Mouse (Mus musculus) T-cell, adult 2 months (primary cell): ENCODE data around the gene Ptprs.
A peak's percentile ranks its signal among the peaks of the same experiment; 100 is the strongest.

Experiments used
- DNase-seq: peaks from one replicate; pipeline ENCODE4 v3.0.0; 2022; ENCODE audit warnings: low spot score

The Ptprs gene

GRCm38 (mm10) chr17:56490438-56491152, 14.3 kb upstream of the Ptprs start:
- DNase-seq: no peak

DNA sequence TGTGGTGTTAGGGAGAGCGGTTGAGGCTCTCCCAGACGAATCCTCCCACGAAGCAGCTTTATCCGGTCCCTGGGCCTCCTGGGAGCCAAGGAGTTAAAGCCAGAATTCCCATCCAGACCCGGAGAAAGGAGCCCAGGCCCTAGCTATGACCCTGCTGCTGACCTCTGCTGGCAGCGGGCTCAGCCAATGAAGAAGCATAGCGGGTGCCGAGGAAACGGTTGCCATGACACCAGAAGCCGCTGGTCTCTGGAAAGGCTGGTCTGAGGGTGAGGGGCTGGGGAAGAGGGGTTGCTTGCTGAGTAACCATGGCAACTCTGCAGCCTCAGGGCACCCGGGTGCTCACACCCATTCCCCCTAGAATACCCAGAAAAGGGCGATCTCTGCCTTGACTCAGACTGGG, 11.7 kb upstream of the Ptprs start:
- DNase-seq: no peak

- no peak for DNase-seq
Observed at GRCm38 (mm10) chr17:56487441-56487888, 11.2 kb upstream of the Ptprs start.

DNA sequence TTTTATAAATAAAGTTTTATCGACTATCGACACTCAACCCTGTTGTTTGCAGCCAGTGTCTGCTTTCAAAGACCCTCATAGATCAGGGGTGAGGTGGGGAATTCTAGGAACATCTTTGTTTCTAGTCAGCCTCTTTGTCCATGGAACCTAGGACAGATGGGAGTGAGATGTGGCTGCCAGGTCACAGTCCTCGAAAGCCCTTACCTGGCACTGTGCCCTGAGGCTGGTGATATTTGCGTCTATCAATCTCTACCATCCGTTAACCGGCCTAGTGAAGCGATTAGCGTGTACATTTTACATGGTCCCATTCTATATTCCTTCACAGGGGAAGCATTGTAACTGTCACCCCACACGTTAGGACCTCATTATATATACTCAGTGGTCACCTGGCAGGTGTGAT, 9.6 kb upstream of the Ptprs start:
- no peak for DNase-seq

- DNase-seq: no peak
Observed at GRCm38 (mm10) chr17:56485118-56485517, 8.8 kb upstream of the Ptprs start.

DNA sequence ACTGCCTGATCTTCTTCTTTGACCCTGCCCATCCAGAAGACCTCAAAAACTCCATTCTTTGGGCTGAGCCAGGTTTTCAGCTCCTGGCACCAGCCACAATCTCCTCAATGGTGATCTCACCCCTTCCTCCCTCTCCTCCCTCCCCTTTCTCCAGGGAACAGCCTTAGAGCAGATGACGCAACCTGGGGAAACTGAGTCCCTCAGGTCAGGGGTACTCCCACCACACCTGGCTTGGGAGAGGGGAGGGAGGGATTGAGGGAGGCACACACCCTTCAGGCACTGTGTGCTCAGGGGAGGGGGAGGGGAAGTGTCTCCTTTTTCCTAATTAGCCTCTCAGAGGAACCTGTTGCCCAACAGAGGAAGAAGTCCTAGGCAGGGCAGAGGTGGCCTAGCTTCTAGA, 6.4 kb upstream of the Ptprs start:
- no peak for DNase-seq

GRCm38 (mm10) chr17:56479358-56479757, 3.1 kb upstream of the Ptprs start:
- DNase-seq: peak; percentile 70

- DNase-seq: no peak
Observed at GRCm38 (mm10) chr17:56478191-56478611, 1.9 kb upstream of the Ptprs start.

GRCm38 (mm10) chr17:56477191-56477818, 1.0 kb upstream of the Ptprs start:
- DNase-seq: no peak

DNA sequence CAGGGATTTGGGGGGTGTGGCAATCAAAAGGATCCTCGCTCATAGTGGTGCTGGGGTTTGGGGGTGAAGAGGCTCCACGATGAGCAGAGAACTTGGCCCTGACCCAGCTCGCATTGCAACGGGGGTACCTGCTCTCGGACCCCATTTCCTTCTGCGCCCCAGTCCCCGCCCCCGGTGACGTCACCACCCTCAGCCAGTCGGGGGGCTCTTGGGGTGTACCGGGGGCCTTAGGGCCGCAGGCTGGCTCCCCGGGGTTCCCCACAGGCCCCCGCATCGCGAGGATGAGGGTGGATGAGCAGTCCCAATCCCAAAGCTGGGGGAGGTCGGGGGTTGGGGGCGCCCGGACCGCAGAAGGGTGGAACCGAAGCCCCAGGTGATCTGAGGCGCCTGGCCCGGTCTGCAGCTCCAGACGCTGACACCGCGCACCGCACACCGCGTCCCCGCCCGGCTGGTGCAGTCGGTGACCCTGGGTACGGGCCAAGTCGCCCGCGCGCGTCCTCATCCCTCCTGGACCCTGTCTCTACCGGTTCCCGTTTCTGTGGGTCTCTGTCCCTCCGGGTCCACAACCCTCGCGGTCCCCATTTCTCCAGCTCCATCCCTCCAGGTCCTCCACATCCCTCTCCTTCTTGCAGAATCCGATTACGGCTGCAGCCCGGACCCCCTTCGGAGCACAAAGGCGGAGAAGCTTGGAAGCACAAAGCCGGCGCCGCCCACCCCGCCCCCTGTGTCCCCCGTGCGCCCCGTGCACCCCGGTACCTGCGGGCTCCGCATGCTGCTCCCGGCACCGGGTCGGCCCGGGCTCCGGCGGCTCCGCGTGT, 490 bp downstream of the Ptprs start:
- peak; percentile 12 for DNase-seq

- no peak for DNase-seq
Observed at GRCm38 (mm10) chr17:56474831-56475581, 1.3 kb downstream of the Ptprs start.

GRCm38 (mm10) chr17:56474311-56474830, 1.9 kb downstream of the Ptprs start:
- no peak for DNase-seq

GRCm38 (mm10) chr17:56473611-56473905, 2.7 kb downstream of the Ptprs start:
- no peak for DNase-seq

DNA sequence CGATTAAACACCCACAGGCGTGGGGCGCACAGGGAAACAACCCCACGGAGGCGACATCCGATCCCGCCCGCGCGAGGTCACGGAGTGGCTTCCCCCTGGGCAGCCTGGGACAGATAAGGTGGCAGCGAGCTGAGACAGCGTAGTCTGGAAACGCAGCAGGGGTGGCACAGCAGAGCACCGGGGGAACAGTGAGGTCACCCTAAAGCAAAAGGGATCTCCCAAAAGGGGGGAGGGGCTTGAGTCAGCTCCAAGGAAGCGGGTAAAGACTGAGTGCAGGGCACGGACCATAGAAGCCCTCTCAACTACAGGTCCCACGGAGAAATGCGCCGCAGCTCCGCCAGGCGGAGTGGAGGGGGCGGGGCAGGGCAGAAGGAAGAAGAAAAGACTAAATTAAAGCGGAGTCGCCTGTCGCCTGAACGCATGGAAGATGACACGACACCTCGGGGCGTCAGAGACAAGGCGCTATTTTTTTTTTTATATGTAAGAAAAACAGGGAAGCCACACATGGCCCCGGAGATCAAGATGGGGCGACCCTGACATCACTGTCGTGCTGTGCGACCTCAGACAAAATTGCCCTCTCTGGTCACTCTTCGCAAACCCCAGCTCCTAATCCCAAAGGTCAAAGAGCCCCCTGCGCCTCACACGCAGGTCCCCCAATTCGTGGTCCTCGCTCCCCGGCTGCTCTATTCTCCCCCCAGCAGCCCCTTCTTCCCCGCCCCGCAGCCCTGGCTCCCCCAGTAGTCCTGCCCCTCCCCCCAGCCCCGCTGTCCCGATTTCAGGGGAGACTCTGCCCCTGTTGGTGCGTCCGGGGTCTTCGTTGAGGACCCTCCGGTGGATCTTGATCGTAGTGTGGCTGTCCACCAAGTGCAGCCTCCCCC, 3.3 kb downstream of the Ptprs start:
- DNase-seq: peak; percentile 81

GRCm38 (mm10) chr17:56472121-56472520, 4.2 kb downstream of the Ptprs start:
- no peak for DNase-seq

- no peak for DNase-seq
Observed at GRCm38 (mm10) chr17:56471136-56471535, 5.1 kb downstream of the Ptprs start.

- no peak for DNase-seq
Observed at GRCm38 (mm10) chr17:56470571-56470970, 5.7 kb downstream of the Ptprs start.

DNA sequence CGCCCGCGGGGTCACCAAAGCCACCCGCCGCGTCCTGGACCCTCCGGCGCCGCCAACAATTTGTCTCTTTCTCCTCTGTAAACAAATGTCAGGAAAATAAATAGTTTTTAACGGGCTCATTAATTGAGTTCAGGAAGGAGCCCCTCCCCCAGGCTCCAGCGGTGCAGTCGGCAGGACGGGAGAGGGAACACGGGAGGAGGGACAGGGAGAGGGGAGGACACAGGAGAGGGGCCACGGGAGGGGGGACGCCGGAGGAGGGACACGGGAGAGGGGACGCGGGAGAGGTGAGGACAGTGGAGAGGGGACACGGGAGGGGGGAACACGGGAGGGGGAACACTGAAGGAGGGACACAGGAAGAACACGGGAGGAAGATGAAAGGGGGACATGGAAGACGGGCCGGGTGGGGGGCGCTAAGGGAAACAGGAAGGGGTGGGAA, 6.3 kb downstream of the Ptprs start:
- no peak for DNase-seq

GRCm38 (mm10) chr17:56469275-56469674, 7.0 kb downstream of the Ptprs start:
- DNase-seq: no peak

- DNase-seq: no peak
Observed at GRCm38 (mm10) chr17:56468870-56469269, 7.4 kb downstream of the Ptprs start.

- DNase-seq: no peak
Observed at GRCm38 (mm10) chr17:56468380-56468779, 7.9 kb downstream of the Ptprs start.
